Mouse (Mus musculus) CD4-positive, CD25-positive, alpha-beta regulatory T cell, adult 4 months (primary cell): ENCODE measurements around the gene Trim72. TPM values are rescaled to one million over a fixed set of nuclear protein-coding genes. Genes with fewer than 3 reads are reported as not detected.
A peak's percentile ranks its signal among the peaks of the same experiment; 100 is the strongest.

Experiments used
- ATAC-seq: one replicate; pipeline ENCODE4 v1.8.0; 2017
- polyA plus RNA-seq, 2 experiments: library from polyadenylated mRNA; unstranded; fragments of 100-300 nt; shearing (Covaris generic); gene quantifications; one replicate each; pipeline ENCODE4 v1.2.1; 2017

Trim72 gene
- not detected for polyA plus RNA-seq

DNA sequence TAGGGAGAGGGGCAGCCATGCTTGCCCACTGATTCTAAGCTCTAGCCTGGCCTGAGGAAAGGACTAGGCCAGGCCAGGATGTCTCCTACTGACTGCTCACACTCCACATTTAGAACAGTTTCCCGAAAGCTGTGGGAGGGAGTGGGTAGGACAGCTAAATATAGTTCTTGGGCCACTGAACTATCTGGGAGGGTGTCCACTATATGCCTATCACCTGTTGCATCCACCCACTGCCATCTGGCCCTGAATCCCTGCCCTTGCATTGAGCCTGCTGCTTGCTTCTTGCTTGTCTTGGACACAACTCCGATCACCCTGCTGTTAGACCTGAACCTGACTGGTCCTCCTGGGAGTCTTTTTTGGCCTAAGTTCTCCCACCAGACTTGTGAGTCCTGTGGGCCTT is at the start of gene Trim72:
Gene Trim72 (plus strand): TSS at position 262 of the 400 bp plus-strand sequence.
- ATAC-seq: no peak

- no peak for ATAC-seq
Observed at GRCm38 (mm10) chr7:127959364-127959763, 44.4 kb upstream of the Trim72 start.

- no peak for ATAC-seq
Observed at GRCm38 (mm10) chr7:127966371-127966918, 37.3 kb upstream of the Trim72 start.

- peak; percentile 82 for ATAC-seq
Observed at GRCm38 (mm10) chr7:127967004-127967921, 36.5 kb upstream of the Trim72 start, which contains the start of gene Fus. Gene Fus, plus strand, starts transcription at chr7:127967457.

DNA sequence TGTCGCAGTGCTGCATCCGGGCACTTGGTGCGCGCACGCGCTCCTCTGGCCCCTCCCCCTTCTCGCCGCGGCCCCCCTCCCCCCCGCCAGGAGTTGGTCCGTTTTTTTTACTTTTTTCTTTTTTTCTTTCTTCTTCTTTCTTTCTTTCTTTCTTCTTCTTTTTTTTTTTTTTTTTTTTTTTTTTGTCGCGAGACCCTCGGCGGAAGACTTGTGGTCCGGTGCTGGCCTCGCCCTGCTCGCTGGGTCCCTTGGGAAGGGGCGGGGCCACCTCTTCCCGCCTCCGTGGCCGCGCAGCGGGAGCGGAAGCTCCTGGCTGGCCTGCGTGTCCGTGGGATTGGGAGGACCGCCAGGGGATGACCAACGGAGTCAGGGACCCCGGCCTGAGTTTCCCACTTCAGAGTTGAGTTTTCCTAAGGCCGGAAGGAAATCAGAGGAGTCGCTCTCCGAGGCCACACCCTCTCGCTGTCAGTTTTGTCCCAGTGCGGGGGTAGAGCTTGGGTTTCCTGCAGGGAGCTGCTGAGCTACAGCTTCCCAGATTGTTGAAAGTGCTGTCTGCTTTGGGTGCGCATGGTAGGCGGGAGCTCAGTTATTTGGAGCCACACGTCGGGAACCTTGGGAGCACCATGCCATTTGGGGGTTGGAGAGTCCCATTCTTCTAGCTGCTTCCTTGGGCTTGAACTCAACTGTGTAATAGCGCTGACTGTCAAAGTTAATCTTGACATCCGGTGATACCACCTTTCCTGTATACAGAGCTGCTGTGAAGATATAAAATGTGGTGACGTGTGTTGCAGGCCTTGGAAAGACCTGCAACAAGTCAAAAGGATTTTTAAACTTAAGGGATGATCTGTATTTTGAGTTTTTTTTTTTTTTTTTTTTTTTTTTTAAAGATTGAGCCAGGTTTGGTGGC is 35.6 kb upstream of the Trim72 start:
- peak; percentile 58 for ATAC-seq

- ATAC-seq: no peak
Observed at GRCm38 (mm10) chr7:127974413-127974930, 29.3 kb upstream of the Trim72 start.

DNA sequence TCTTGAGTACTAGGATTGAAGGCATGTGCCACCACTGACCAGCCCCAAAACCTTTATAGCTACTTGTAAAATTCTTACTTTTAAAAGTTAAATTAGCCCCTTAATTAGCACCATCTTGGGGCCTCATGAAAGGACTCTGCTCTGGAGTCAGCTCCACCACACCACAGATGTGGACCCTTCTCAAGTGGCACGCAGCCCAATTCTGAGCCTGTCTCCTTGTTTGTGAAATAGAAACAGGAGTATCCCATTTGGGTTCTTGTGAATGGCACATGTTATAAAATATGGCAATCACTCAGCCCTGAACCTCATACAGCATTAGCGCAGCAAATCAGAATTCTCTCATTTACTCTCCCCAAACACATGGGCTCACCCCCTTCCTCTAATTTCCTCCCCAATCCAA is 24.9 kb upstream of the Trim72 start:
- no peak for ATAC-seq

DNA sequence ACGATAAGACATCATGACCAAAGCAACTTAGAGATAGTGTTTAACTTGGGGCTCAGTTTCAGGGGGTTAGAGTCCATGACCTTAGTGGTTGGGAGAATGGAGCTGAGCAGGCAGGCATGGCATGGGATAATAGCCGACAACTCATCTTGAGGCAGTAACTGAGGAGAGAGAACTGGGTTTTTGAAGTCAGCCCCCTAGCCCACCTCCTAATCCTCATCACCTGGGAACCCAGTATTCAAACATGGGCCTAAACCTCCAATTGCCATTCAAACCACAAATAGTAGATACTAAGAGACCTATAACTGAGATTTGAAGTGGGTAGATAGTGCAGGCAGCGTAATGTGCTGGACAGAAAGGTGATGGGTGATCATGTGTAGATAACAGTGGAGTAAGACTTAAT is 23.1 kb upstream of the Trim72 start:
- ATAC-seq: no peak

- no peak for ATAC-seq
Observed at GRCm38 (mm10) chr7:127988904-127989303, 14.8 kb upstream of the Trim72 start.

DNA sequence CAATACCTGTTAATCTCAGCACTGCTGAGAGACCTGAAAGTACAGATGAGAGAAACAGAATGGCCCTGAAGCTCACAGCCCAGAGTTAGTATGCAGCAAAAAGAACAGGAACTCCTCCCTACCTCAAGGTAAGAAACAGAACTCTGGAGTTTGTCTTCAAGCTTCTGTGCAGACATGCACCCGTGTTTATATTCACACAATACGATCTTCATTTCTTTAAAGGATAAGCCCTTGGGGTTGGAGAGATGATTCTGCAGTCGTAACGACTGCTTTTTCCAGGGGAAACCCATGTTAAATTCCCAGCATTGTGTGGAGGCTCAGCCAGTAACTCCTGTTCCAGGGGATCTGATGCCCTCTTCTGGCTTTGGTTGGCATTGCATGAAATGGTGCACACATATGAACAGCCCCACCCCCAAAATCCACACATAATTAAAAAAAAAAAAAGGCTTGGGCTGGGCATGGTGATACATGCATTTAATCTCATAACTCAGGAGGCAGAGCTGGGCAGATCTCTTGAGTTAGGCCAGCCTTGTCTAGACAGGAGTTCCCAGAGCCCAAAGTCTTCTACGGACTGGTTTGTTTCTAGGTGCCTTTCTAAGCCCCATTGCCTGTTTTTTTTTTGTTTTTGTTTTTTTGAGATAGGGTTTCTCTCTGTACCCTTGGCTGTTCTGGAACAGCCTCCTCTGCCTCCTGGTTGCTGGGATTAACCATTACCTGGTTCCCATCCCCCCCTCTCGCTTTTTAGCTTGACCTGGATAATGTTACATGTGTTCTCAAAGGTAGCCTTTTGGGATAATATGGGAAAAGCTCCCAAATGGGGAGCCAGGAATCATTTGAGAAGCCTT is 11.9 kb upstream of the Trim72 start:
- ATAC-seq: peak; percentile 22

- ATAC-seq: no peak
Observed at GRCm38 (mm10) chr7:127992488-127993340, 11.0 kb upstream of the Trim72 start.

DNA sequence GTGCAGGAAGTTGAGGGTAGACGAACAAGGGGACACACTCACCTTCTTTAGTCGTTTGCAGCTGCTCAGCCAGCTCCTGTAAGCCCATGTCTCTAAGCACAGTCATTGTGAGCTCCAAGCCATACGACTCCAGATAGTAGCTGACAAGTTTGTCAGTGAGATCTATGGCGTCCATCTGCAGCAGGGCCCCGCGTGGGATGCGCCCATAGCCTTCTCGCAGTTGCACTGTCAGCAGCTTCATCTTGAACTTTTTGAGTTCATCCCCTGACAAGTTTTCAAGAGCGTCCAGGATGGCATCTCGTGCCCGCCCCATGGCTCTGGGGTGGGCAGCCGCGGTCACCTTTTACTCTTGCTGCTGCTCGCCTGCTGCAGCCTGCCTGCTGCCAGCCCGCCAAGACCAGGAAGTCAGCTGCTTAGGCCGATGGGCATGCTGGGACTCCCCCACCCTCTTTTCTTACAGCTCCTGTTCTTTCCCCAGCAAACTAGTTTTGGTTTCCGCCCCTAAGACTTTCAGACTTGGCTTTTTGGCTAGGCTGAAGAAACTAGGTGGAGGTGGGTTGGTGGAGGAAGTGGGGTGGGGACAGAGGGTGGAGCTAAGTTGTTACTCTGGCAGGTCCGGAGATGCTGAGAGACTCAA is 10.3 kb upstream of the Trim72 start, which contains the start of gene Pycard:
Gene Pycard (minus strand): TSS at position 527 of the 637 bp plus-strand sequence.
- ATAC-seq: peak; percentile 93

- ATAC-seq: no peak
Observed at GRCm38 (mm10) chr7:127999436-127999835, 4.3 kb upstream of the Trim72 start.

GRCm38 (mm10) chr7:128000068-128000950 is 3.4 kb upstream of the Trim72 start:
- ATAC-seq: no peak

DNA sequence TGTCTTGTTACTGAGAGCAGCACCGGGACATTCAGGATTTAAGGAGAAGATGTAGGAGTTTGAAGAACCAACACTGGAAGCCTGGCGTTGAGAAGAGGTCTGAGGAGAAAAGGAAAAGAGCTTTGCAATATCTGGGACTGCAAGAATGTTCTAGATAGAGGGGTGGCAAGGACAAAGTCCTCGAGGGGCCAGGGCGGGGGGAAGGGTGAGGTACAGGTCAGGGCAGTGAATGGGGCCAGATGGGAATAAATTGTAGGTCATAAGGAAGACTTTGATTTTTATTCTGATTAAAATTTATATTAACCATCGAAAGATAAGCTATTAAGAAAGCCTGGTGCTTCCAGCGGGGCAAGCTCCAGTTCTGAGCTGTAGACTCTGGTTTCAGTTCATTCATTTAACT is 651 bp upstream of the Trim72 start:
- no peak for ATAC-seq

DNA sequence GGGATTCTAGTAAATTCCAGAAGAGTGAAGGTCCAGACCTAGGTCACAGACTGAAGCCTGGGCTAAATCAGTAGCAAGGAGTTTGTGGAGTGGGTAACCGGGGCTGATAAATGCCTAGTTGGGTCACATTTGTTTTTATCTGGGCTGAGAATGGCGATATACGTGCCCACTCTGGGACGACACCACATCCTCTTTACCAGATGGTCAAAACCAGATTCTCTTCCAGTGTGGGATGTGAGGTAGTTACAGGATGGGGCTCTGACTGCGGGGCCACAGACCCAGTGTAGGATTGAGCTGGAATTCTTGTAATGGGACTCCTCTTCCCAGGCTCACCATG is 369 bp downstream of the Trim72 start:
- ATAC-seq: no peak

- ATAC-seq: no peak
Observed at GRCm38 (mm10) chr7:128004487-128005362, 976 bp downstream of the Trim72 start.

- no peak for ATAC-seq
Observed at GRCm38 (mm10) chr7:128006193-128006592, 2.4 kb downstream of the Trim72 start.
